Mouse (Mus musculus): Measurements from ENCODE around the gene Kras. TPM values are rescaled to one million over a fixed set of nuclear protein-coding genes. Genes with fewer than 3 reads are reported as not detected.

Gene Kras
- total RNA-seq, 2 experiments from 2014 or later, result 78.2 to 89.0 TPM

- intact Hi-C loops (cut with DNase I), result no loop called here
- peak; percentile 21 to 37 for DNase-seq (ENCODE audit: low spot score in 2 of 2)
Measured at GRCm38 (mm10) chr6:145197949-145198686, 51.9 kb downstream of the Kras start.

GRCm38 (mm10) chr6:145193446-145193845 lies 56.6 kb downstream of the Kras start:
- intact Hi-C loops (cut with DNase I), result no loop called here

GRCm38 (mm10) chr6:145193038-145193437 lies 57.0 kb downstream of the Kras start:
- intact Hi-C loops (cut with DNase I), result no loop called here
- no peak for DNase-seq (ENCODE audit: low spot score in 2 of 2)

More at GRCm38 (mm10) chr6:145193446-145193845, 56.6 kb downstream of the Kras start:
- no peak for DNase-seq (ENCODE audit: low spot score in 2 of 2)

GRCm38 (mm10) chr6:145187093-145188088 lies 62.6 kb downstream of the Kras start:
- DNase-seq (ENCODE audit: low spot score in 2 of 2), result peak; percentile 58 to 61
- intact Hi-C loops (cut with DNase I), result loop anchor here (5.0 to 10.0 kb wide), 2 partner anchors 100 to 163 kb away; no protein-coding TSS in a partner anchor

- intact Hi-C loops (cut with DNase I), result loop anchor here (5.0 to 10.0 kb wide), 2 partner anchors 99 to 161 kb away; no protein-coding TSS in a partner anchor
- no peak for DNase-seq (ENCODE audit: low spot score in 2 of 2)
Measured at GRCm38 (mm10) chr6:145186096-145186495, 63.9 kb downstream of the Kras start.

- intact Hi-C loops (cut with DNase I), result loop anchor here (10.0 kb wide), 1 partner anchor 157 kb away; no protein-coding TSS in a partner anchor
- no peak for DNase-seq (ENCODE audit: low spot score in 2 of 2)
Measured at GRCm38 (mm10) chr6:145182044-145182443, 68.0 kb downstream of the Kras start.

GRCm38 (mm10) chr6:145179665-145180064 lies 70.4 kb downstream of the Kras start:
- intact Hi-C loops (cut with DNase I), result loop anchor here (10.0 kb wide), 1 partner anchor 155 kb away; no protein-coding TSS in a partner anchor

GRCm38 (mm10) chr6:145176474-145176873 lies 73.6 kb downstream of the Kras start:
- intact Hi-C loops (cut with DNase I), result no loop called here
- no peak for DNase-seq (ENCODE audit: low spot score in 2 of 2)

More at GRCm38 (mm10) chr6:145179665-145180064, 70.4 kb downstream of the Kras start:
- no peak for DNase-seq (ENCODE audit: low spot score in 2 of 2)

GRCm38 (mm10) chr6:145175571-145175981 lies 74.5 kb downstream of the Kras start:
- intact Hi-C loops (cut with DNase I), result no loop called here

GRCm38 (mm10) chr6:145173781-145174191 lies 76.3 kb downstream of the Kras start:
- intact Hi-C loops (cut with DNase I), result no loop called here
- no peak for DNase-seq (ENCODE audit: low spot score in 2 of 2)

More at GRCm38 (mm10) chr6:145175571-145175981, 74.5 kb downstream of the Kras start:
- DNase-seq (ENCODE audit: low spot score in 2 of 2), result no peak

GRCm38 (mm10) chr6:145171892-145172606 lies 78.0 kb downstream of the Kras start:
- intact Hi-C loops (cut with DNase I), result no loop called here
- no peak for DNase-seq (ENCODE audit: low spot score in 2 of 2)

Other genes starting within 250 kb of the Kras start
- 10 to 100 TPM; 81.0 to 83.1 TPM for gene Bcat1, start 174.1 kb downstream of the Kras start, total RNA-seq (2021)
- 1 to 10 TPM; 2.0 to 4.3 TPM for gene Lrmp, start 134.6 kb downstream of the Kras start, total RNA-seq (2021)
- 1 to 10 TPM in 1 of 2 experiments, under 1 TPM in 1; 0.89 to 1.8 TPM for gene Casc1, start 39.2 kb downstream of the Kras start, total RNA-seq (2021)
- 10 to 100 TPM; 20.9 to 21.8 TPM for gene Etfrf1, start 39.1 kb downstream of the Kras start, total RNA-seq (2021)